Mouse (Mus musculus): ENCODE measurements around the gene Inha.

Gene Inha

DNA sequence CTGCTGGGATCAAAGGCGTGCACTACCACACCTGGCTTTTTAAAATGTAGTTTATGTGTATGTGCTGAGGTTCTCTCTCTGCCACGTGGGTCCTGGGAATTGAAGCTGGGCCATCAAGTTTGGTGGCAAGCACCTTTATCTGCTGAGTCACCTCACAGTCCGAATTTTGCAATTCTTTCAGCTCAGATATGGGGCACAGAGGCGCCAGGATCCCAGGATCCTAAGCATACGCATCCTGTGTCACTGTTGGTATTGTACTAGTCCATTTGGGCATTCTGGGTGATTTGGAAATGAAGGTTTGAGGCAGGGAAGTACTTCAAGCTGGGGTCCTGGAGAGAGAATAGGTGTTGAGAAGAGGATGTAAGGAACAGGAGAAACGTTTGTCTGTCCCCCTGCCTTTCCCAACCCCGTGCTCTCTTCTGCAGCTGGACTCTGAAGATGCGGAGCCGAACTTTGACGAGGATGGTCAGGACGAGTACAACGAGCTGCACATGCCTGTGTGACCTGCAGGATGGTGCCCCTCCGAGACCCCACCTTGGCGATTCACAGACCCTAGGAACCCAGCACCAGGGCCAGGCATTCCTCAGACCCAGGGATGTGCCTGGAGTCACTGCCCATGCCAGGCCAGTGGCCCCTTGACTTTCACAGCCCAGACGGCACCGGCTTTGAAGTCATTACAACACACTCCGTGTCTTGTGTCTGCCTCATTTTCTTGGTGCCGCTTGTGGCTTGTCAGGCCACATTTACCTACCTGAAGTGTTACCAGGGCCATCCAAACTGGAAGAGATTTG is 51.7 kb downstream of the Inha start:
- no peak for DNase-seq (ENCODE audit: low spot score)

DNA sequence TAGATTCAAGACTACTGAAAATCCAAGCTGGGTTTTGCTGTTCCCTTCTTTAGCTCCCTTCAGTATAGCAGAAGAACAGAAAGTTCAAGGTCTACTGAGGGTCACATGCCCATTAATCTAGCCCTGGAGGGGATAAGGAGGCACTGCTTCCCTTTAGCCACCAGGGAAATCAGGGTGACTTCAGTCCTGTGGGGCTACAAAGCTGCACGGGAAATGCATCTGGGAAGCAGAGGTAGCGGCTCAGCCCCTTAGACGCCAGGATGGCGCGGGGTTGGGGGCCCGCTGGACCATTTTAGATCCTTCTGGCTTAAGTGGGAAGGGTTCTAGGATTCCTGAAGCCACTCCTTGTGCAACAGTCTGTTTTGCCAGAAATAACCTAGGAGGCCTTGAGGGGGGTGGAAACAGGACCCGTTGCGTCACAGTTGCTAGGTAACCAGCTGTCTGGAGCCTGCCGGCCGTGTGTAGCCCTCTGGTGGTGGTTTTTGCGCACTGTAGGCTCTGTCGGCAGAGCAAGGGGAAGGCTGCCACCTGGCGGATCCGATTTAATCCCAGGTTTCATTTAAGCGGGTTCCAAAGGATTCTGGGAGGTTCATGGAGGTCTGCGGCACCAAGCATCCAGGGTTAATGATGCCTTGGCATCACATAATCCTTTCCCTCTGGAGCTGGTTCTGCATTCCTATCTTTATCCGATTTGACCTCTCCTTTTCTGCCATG is 52.5 kb downstream of the Inha start:
- peak; percentile 66 for DNase-seq (ENCODE audit: low spot score)
